Mouse (Mus musculus): Measurements from ENCODE around the gene Tnc. TPM values are rescaled to one million over a fixed set of nuclear protein-coding genes. Genes with fewer than 3 reads are reported as not detected.

The Tnc gene
- polyA plus RNA-seq, 1 experiment from 2014 or later = 54.4 TPM

GRCm38 (mm10) chr4:63986576-63986975 is 60.2 kb downstream of the Tnc start:
- H3K27me3 ChIP-seq (replicated peaks) = no peaks in the 10 kb centered on the region
- no peak overlapping the region for H3K9ac ChIP-seq (replicated peaks)
- H3K27ac ChIP-seq (replicated peaks) = no peak overlapping the region
- H3K9me3 ChIP-seq (replicated peaks) = no peaks in the 10 kb centered on the region
- no peak for ATAC-seq (ENCODE audit: low FRiP score)
- H3K36me3 ChIP-seq = no peaks in the 10 kb centered on the region
- H3K4me2 ChIP-seq = no peak overlapping the region
- H3K4me3 ChIP-seq (replicated peaks) = no peak overlapping the region
- 0 out of 2 replicates have a peak, but pooled peaks cover 3% of the 10 kb centered on the region for H3K4me1 ChIP-seq

- Histone ChIP-seq H3K9ac (replicated peaks) (no peak overlapping the region), H3K27ac (replicated peaks) (no peak overlapping the region), H3K4me2 (no peak overlapping the region), H3K27me3 (replicated peaks) (no peaks in the 10 kb centered on the region), H3K4me3 (replicated peaks) (no peak overlapping the region), H3K4me1 (0 out of 2 replicates have a peak, but pooled peaks cover 3% of the 10 kb centered on the region), H3K9me3 (replicated peaks) (no peaks in the 10 kb centered on the region), H3K36me3 (no peaks in the 10 kb centered on the region)
- ATAC-seq (ENCODE audit: low FRiP score) = no peak
- 57% methylated on average over 8 of the region's 8 CpGs for WGBS
These were observed 63.7 kb downstream of the Tnc start for GRCm38 (mm10) chr4:63983098-63983445.

- 73% methylated on average over 12 of the region's 12 CpGs for WGBS
- no peak for ATAC-seq (ENCODE audit: low FRiP score)
- Histone ChIP-seq H3K4me2 (no peak overlapping the region), H3K9me3 (replicated peaks) (no peaks in the 10 kb centered on the region), H3K4me1 (0 out of 2 replicates have a peak, but pooled peaks cover 3% of the 10 kb centered on the region), H3K36me3 (no peaks in the 10 kb centered on the region), H3K9ac (replicated peaks) (no peak overlapping the region), H3K27me3 (replicated peaks) (no peaks in the 10 kb centered on the region), H3K4me3 (replicated peaks) (no peak overlapping the region), H3K27ac (replicated peaks) (no peak overlapping the region)
These were observed 64.3 kb downstream of the Tnc start for GRCm38 (mm10) chr4:63982425-63983097.

- H3K4me1 ChIP-seq = 0 out of 2 replicates have a peak, but pooled peaks cover 3% of the 10 kb centered on the region
- ATAC-seq (ENCODE audit: low FRiP score) = no peak
- H3K4me2 ChIP-seq = no peak overlapping the region
- 93% methylated on average over 1 of the region's 1 CpGs for WGBS
- H3K27ac ChIP-seq (replicated peaks) = no peak overlapping the region
- H3K9me3 ChIP-seq (replicated peaks) = no peaks in the 10 kb centered on the region
- no peak overlapping the region for H3K4me3 ChIP-seq (replicated peaks)
- H3K36me3 ChIP-seq = no peaks in the 10 kb centered on the region
- no peaks in the 10 kb centered on the region for H3K27me3 ChIP-seq (replicated peaks)
- H3K9ac ChIP-seq (replicated peaks) = no peak overlapping the region
These were observed 66.5 kb downstream of the Tnc start for GRCm38 (mm10) chr4:63980211-63980794.

GRCm38 (mm10) chr4:63979635-63980034 is 67.2 kb downstream of the Tnc start:
- H3K36me3 ChIP-seq = no peaks in the 10 kb centered on the region
- no peak for ATAC-seq (ENCODE audit: low FRiP score)
- no peak overlapping the region for H3K4me2 ChIP-seq
- H3K27ac ChIP-seq (replicated peaks) = no peak overlapping the region
- H3K9ac ChIP-seq (replicated peaks) = no peak overlapping the region
- WGBS = 65% methylated on average over 2 of the region's 2 CpGs
- no peaks in the 10 kb centered on the region for H3K27me3 ChIP-seq (replicated peaks)
- no peaks in the 10 kb centered on the region for H3K9me3 ChIP-seq (replicated peaks)
- H3K4me1 ChIP-seq = 0 out of 2 replicates have a peak, but pooled peaks cover 3% of the 10 kb centered on the region
- H3K4me3 ChIP-seq (replicated peaks) = no peak overlapping the region

GRCm38 (mm10) chr4:63972536-63972935 is 74.3 kb downstream of the Tnc start:
- ATAC-seq (ENCODE audit: low FRiP score) = no peak
- H3K9ac ChIP-seq (replicated peaks) = no peak overlapping the region
- no peak overlapping the region for H3K27ac ChIP-seq (replicated peaks)
- H3K9me3 ChIP-seq (replicated peaks) = no peaks in the 10 kb centered on the region
- no peak overlapping the region for H3K4me2 ChIP-seq
- no peaks in the 10 kb centered on the region for H3K4me1 ChIP-seq
- WGBS = 97% methylated on average over 2 of the region's 2 CpGs
- H3K4me3 ChIP-seq (replicated peaks) = no peak overlapping the region
- H3K27me3 ChIP-seq (replicated peaks) = no peaks in the 10 kb centered on the region
- no peaks in the 10 kb centered on the region for H3K36me3 ChIP-seq

- no peak overlapping the region for H3K27ac ChIP-seq (replicated peaks)
- no peaks in the 10 kb centered on the region for H3K36me3 ChIP-seq
- no peaks in the 10 kb centered on the region for H3K4me1 ChIP-seq
- no peaks in the 10 kb centered on the region for H3K9me3 ChIP-seq (replicated peaks)
- ATAC-seq (ENCODE audit: low FRiP score) = no peak
- no peaks in the 10 kb centered on the region for H3K27me3 ChIP-seq (replicated peaks)
- H3K4me3 ChIP-seq (replicated peaks) = no peak overlapping the region
- WGBS = 48% methylated on average over 1 of the region's 1 CpGs
- no peak overlapping the region for H3K9ac ChIP-seq (replicated peaks)
- H3K4me2 ChIP-seq = no peak overlapping the region
These were observed 75.1 kb downstream of the Tnc start for GRCm38 (mm10) chr4:63971762-63972161.

GRCm38 (mm10) chr4:63970925-63971324 is 75.9 kb downstream of the Tnc start:
- ATAC-seq (ENCODE audit: low FRiP score) = no peak
- Histone ChIP-seq H3K9ac (replicated peaks) (no peak overlapping the region), H3K27ac (replicated peaks) (no peak overlapping the region), H3K4me3 (replicated peaks) (no peak overlapping the region), H3K4me2 (no peak overlapping the region), H3K4me1 (no peaks in the 10 kb centered on the region), H3K9me3 (replicated peaks) (no peaks in the 10 kb centered on the region), H3K36me3 (no peaks in the 10 kb centered on the region), H3K27me3 (replicated peaks) (no peaks in the 10 kb centered on the region)
- WGBS = 87% methylated on average over 4 of the region's 4 CpGs

- H3K27ac ChIP-seq (replicated peaks) = no peak overlapping the region
- H3K9ac ChIP-seq (replicated peaks) = no peak overlapping the region
- WGBS = 88% methylated on average over 3 of the region's 3 CpGs
- H3K4me1 ChIP-seq = no peaks in the 10 kb centered on the region
- ATAC-seq (ENCODE audit: low FRiP score) = no peak
- no peaks in the 10 kb centered on the region for H3K36me3 ChIP-seq
- H3K27me3 ChIP-seq (replicated peaks) = no peaks in the 10 kb centered on the region
- H3K4me3 ChIP-seq (replicated peaks) = no peak overlapping the region
- no peaks in the 10 kb centered on the region for H3K9me3 ChIP-seq (replicated peaks)
- no peak overlapping the region for H3K4me2 ChIP-seq
These were observed 76.9 kb downstream of the Tnc start for GRCm38 (mm10) chr4:63969891-63970290.

GRCm38 (mm10) chr4:63963410-63963809 is 83.4 kb downstream of the Tnc start:
- H3K27ac ChIP-seq (replicated peaks) = no peak overlapping the region
- H3K9me3 ChIP-seq (replicated peaks) = no peaks in the 10 kb centered on the region
- H3K27me3 ChIP-seq (replicated peaks) = no peaks in the 10 kb centered on the region
- no peaks in the 10 kb centered on the region for H3K36me3 ChIP-seq
- no peak for ATAC-seq (ENCODE audit: low FRiP score)
- no peak overlapping the region for H3K4me3 ChIP-seq (replicated peaks)
- H3K4me1 ChIP-seq = no peaks in the 10 kb centered on the region
- H3K9ac ChIP-seq (replicated peaks) = no peak overlapping the region
- WGBS = 79% methylated on average over 1 of the region's 1 CpGs
- H3K4me2 ChIP-seq = no peak overlapping the region

GRCm38 (mm10) chr4:63961858-63962468 is 84.9 kb downstream of the Tnc start:
- H3K36me3 ChIP-seq = no peaks in the 10 kb centered on the region
- H3K27me3 ChIP-seq (replicated peaks) = no peaks in the 10 kb centered on the region
- no peak overlapping the region for H3K4me2 ChIP-seq
- no peaks in the 10 kb centered on the region for H3K9me3 ChIP-seq (replicated peaks)
- WGBS = 97% methylated on average over 5 of the region's 5 CpGs
- H3K9ac ChIP-seq (replicated peaks) = no peak overlapping the region
- ATAC-seq (ENCODE audit: low FRiP score) = no peak
- H3K4me3 ChIP-seq (replicated peaks) = no peak overlapping the region
- no peak overlapping the region for H3K27ac ChIP-seq (replicated peaks)
- H3K4me1 ChIP-seq = no peaks in the 10 kb centered on the region

GRCm38 (mm10) chr4:63958601-63959000 is 88.2 kb downstream of the Tnc start:
- Histone ChIP-seq H3K4me1 (no peaks in the 10 kb centered on the region), H3K4me3 (replicated peaks) (no peak overlapping the region), H3K9ac (replicated peaks) (no peak overlapping the region), H3K36me3 (no peaks in the 10 kb centered on the region), H3K27ac (replicated peaks) (no peak overlapping the region), H3K27me3 (replicated peaks) (no peaks in the 10 kb centered on the region), H3K4me2 (no peak overlapping the region), H3K9me3 (replicated peaks) (no peaks in the 10 kb centered on the region)
- ATAC-seq (ENCODE audit: low FRiP score) = no peak
- WGBS = 92% methylated on average over 4 of the region's 4 CpGs
